Mouse (Mus musculus) liver, postnatal 0 days (tissue): ENCODE results near the gene Pde8a.

ENCODE experiments used
- CTCF ChIP-seq: sonication (generic); IDR thresholded peaks from 2 replicates; pipeline ENCODE4 v1.5.1; 2016; ENCODE audit warnings: antibody characterized with exemption, low read depth
- EP300 ChIP-seq: IDR thresholded peaks from 2 replicates; pipeline ENCODE4 v1.6.1; 2016; ENCODE audit warnings: antibody characterized with exemption, low read depth, mild to moderate bottlenecking

GRCm38 (mm10) chr7:81208944-81209343, 4.5 kb upstream of the Pde8a start:
- TF ChIP-seq CTCF (peak; percentile 82), EP300 (no peak)
